ENCODE assay signal across 8 mouse cellular contexts in genomic region chrX:135210436-135211221, GRCm38 (mm10). TPM values are rescaled to one million over a fixed set of nuclear protein-coding genes. Genes with fewer than 3 reads are reported as not detected.
A peak's percentile ranks its signal among the peaks of the same experiment; 100 is the strongest.
DNase-seq lines count a peak whose midpoint lies in the region; ATAC-seq and TF ChIP-seq lines count a peak whose summit lies in the region.

Gene Tceal6, minus strand, starts transcription at chrX:135210687.

- TF ChIP-seq EP300 in liver, postnatal 0 days (IDR thresholded peaks at IDR 0.05; ENCODE audit: low read depth) = no peak

- no peak for TF ChIP-seq CTCF in liver, postnatal 0 days (IDR thresholded peaks at IDR 0.05; ENCODE audit: low read depth)

- peaks cover 13% of the 10 kb centered on the region for H3K27me3 ChIP-seq in liver, embryonic 12.5 days (replicated peaks)
- no peaks in the 10 kb centered on the region; the same call in 1 of the 2 replicates for H3K27me3 ChIP-seq in liver, postnatal 0 days (ENCODE audit: insufficient read depth, low read length)
- no peaks in the 10 kb centered on the region for H3K27me3 ChIP-seq in forebrain, embryonic 16.5 days (replicated peaks; ENCODE audit: control insufficient read depth, insufficient read depth, low read length)
- 0 out of 2 replicates have a peak, but pooled peaks cover 2% of the 10 kb centered on the region for H3K27me3 ChIP-seq in neural tube, embryonic 11.5 days (ENCODE audit: control insufficient read depth, insufficient read depth, low read length)

- DNase-seq in liver, postnatal 0 days = no peak
- peak; percentile 11 to 21 for DNase-seq in layer of hippocampus, postnatal 25 days (ENCODE audit: extremely low spot score in 1 of 2, low spot score in 1 of 2)
- DNase-seq in neural tube, embryonic 11.5 days (ENCODE audit: low spot score) = peak; percentile 19
- no peak for DNase-seq in ovary, postnatal 36 days (ENCODE audit: low spot score)
- no peak for DNase-seq in c-Kit-positive CD71-positive TER-119-positive erythroid progenitor cells, embryonic 14.5 days (ENCODE audit: low spot score)
- DNase-seq in B cell, adult 2 months = no peak

- no peaks in the 10 kb centered on the region for H3K4me1 ChIP-seq in liver, embryonic 12.5 days
- no peaks in the 10 kb centered on the region for H3K4me1 ChIP-seq in liver, postnatal 0 days (ENCODE audit: insufficient read depth)
- no peaks in the 10 kb centered on the region for H3K4me1 ChIP-seq in forebrain, embryonic 16.5 days (replicated peaks; ENCODE audit: control insufficient read depth, insufficient read depth, low read length)
- no peaks in the 10 kb centered on the region for H3K4me1 ChIP-seq in neural tube, embryonic 11.5 days (ENCODE audit: control insufficient read depth, insufficient read depth, low read length)

- peak within 1 kb of the TSS; percentile 12; the same call in 1 of the 2 replicates for H3K4me2 ChIP-seq in liver, embryonic 12.5 days
- no peak within 1 kb of the TSS for H3K4me2 ChIP-seq in liver, postnatal 0 days (ENCODE audit: low read depth, low read length)
- H3K4me2 ChIP-seq in forebrain, embryonic 16.5 days (ENCODE audit: low read length) = peak within 1 kb of the TSS; percentile 60
- peak within 1 kb of the TSS; percentile 56 for H3K4me2 ChIP-seq in neural tube, embryonic 11.5 days (ENCODE audit: low read depth)

- H3K4me3 ChIP-seq in liver, embryonic 12.5 days = no peak within 1 kb of the TSS
- H3K4me3 ChIP-seq in liver, postnatal 0 days (ENCODE audit: low read depth, low read length) = no peak within 1 kb of the TSS
- peak within 1 kb of the TSS; percentile 49 for H3K4me3 ChIP-seq in forebrain, embryonic 16.5 days (replicated peaks; ENCODE audit: low read length)
- H3K4me3 ChIP-seq in neural tube, embryonic 11.5 days (ENCODE audit: low read depth, low read length) = peak within 1 kb of the TSS; percentile 34

- no peak within 1 kb of the TSS for H3K27ac ChIP-seq in liver, embryonic 12.5 days
- no peak within 1 kb of the TSS for H3K27ac ChIP-seq in liver, postnatal 0 days (ENCODE audit: low read depth)
- H3K27ac ChIP-seq in forebrain, embryonic 16.5 days (ENCODE audit: low read length) = no peak within 1 kb of the TSS
- H3K27ac ChIP-seq in neural tube, embryonic 11.5 days (ENCODE audit: low read depth, low read length) = no peak within 1 kb of the TSS

- H3K9me3 ChIP-seq in liver, embryonic 12.5 days (replicated peaks) = no peaks in the 10 kb centered on the region
- H3K9me3 ChIP-seq in liver, postnatal 0 days (ENCODE audit: low read length) = no peaks in the 10 kb centered on the region
- no peaks in the 10 kb centered on the region for H3K9me3 ChIP-seq in forebrain, embryonic 16.5 days (ENCODE audit: control insufficient read depth, low read length)
- H3K9me3 ChIP-seq in neural tube, embryonic 11.5 days (ENCODE audit: control insufficient read depth, low read length) = no peaks in the 10 kb centered on the region

- H3K9ac ChIP-seq in liver, embryonic 12.5 days = no peak within 1 kb of the TSS
- no peak within 1 kb of the TSS for H3K9ac ChIP-seq in liver, postnatal 0 days (replicated peaks)
- H3K9ac ChIP-seq in forebrain, embryonic 16.5 days (replicated peaks; ENCODE audit: low read depth, low read length) = peak within 1 kb of the TSS; percentile 49
- H3K9ac ChIP-seq in neural tube, embryonic 11.5 days (ENCODE audit: low read length) = 0 out of 2 replicates have a peak within 1 kb of the TSS, but pooled peaks have one; percentile 22

- ATAC-seq in liver, embryonic 12.5 days = no peak
- ATAC-seq in liver, postnatal 0 days = no peak
- peak; percentile 93 for ATAC-seq in forebrain, embryonic 16.5 days
- ATAC-seq in neural tube, embryonic 11.5 days (ENCODE audit: insufficient read depth, low FRiP score, low TSS enrichment) = peak; percentile 60; the same call in 1 of the 2 replicates

- 24% methylated on average over 11 of the region's 13 CpGs for WGBS in liver, embryonic 12.5 days (ENCODE audit: insufficient replicate concordance)
- WGBS in liver, postnatal 0 days (ENCODE audit: insufficient replicate concordance) = 20% methylated on average over 11 of the region's 13 CpGs
- WGBS in forebrain, embryonic 16.5 days = 30% methylated on average over 11 of the region's 13 CpGs
- 27% methylated on average over 11 of the region's 13 CpGs for WGBS in neural tube, embryonic 11.5 days

- H3K36me3 ChIP-seq in liver, embryonic 12.5 days = no peaks in the 10 kb centered on the region
- no peaks in the 10 kb centered on the region for H3K36me3 ChIP-seq in liver, postnatal 0 days (replicated peaks; ENCODE audit: insufficient read depth, low read length)
- no peaks in the 10 kb centered on the region for H3K36me3 ChIP-seq in forebrain, embryonic 16.5 days (ENCODE audit: control insufficient read depth, insufficient read depth)
- H3K36me3 ChIP-seq in neural tube, embryonic 11.5 days (ENCODE audit: control insufficient read depth, insufficient read depth, low read length) = no peaks in the 10 kb centered on the region

RNA-seq across cellular contexts. Expression of gene Tceal6, which starts in this region (rescaled TPM):
- 0.18 TPM in 1 of 2 replicates, not detected in the other for polyA plus RNA-seq in liver, embryonic 12.5 days (2016; fragmentation: Nextera tagmentation; extraction: Ambion mirVana)
- not detected in 2 replicates for polyA plus RNA-seq in liver, postnatal 0 days (2015; fragmentation: Nextera tagmentation; extraction: Ambion mirVana)
- 17.0 and 27.3 TPM in 2 replicates for polyA plus RNA-seq in forebrain, embryonic 16.5 days (2015; fragmentation: Nextera tagmentation; extraction: Ambion mirVana)
- 100 to 1,000 TPM in 1 of 2 experiments, 10 to 100 TPM in 1; 88.4 to 112 TPM for total RNA-seq in layer of hippocampus, postnatal 25 days (2021)
- polyA plus RNA-seq in neural tube, embryonic 11.5 days (2014; fragmentation: Nextera tagmentation; extraction: Ambion mirVana) = 0.74 and 0.96 TPM in 2 replicates

Comparison
In these comparisons a context has a peak if more than half of its experiments do, and no peak if none do; other contexts are left out.
1. Peak in DNase-seq, ATAC-seq, H3K4me3 ChIP-seq, H3K9ac ChIP-seq and H3K4me2 ChIP-seq in neural tube, embryonic 11.5 days; RNA of the gene not detected or under 1 TPM.
2. DNase-seq: peak in layer of hippocampus, postnatal 25 days (2 of 2); none in liver, postnatal 0 days (single experiment), ovary, postnatal 36 days (single experiment), c-Kit-positive CD71-positive TER-119-positive erythroid progenitor cells, embryonic 14.5 days (single experiment) and B cell, adult 2 months (0 of 2).